In genomic region chr8:90849462-90850050, GRCm38 (mm10) we compare ENCODE assay signal across 10 mouse cellular contexts. TPM values are rescaled to one million over a fixed set of nuclear protein-coding genes. Genes with fewer than 3 reads are reported as not detected.
DNase-seq lines count a peak whose midpoint lies in the region; ATAC-seq lines count a peak whose summit lies in the region.
"Had no signal": no experiment of that assay in that cellular context is flagged by ENCODE, and none has a peak within 500 bp of the region (broad histone marks: within the 10 kb centered on the region; RNA-seq: fewer than 3 reads in every experiment).

No protein-coding gene starts in this region.

- H3K4me2 ChIP-seq in neural tube, embryonic 11.5 days (ENCODE audit: low read depth), result 0 out of 2 replicates have a peak overlapping the region, but pooled peaks have one; percentile 5
- H3K4me2 ChIP-seq in hindbrain, embryonic 11.5 days (replicated peaks; ENCODE audit: low read depth, low read length), result no peak overlapping the region
- H3K4me2 ChIP-seq in midbrain, embryonic 11.5 days, result no peak overlapping the region
- no peak overlapping the region for H3K4me2 ChIP-seq in heart, embryonic 11.5 days

- no peaks in the 10 kb centered on the region for H3K9me3 ChIP-seq in neural tube, embryonic 11.5 days (ENCODE audit: control insufficient read depth, low read length)
- H3K9me3 ChIP-seq in hindbrain, embryonic 11.5 days (ENCODE audit: control insufficient read depth, low read length), result no peaks in the 10 kb centered on the region
- no peaks in the 10 kb centered on the region for H3K9me3 ChIP-seq in midbrain, embryonic 11.5 days (ENCODE audit: control insufficient read depth, low read length)
- no peaks in the 10 kb centered on the region for H3K9me3 ChIP-seq in heart, embryonic 11.5 days (replicated peaks; ENCODE audit: control insufficient read depth, low read length)

- no peak overlapping the region for H3K27ac ChIP-seq in neural tube, embryonic 11.5 days (ENCODE audit: low read depth, low read length)
- no peak overlapping the region for H3K27ac ChIP-seq in hindbrain, embryonic 11.5 days (ENCODE audit: low read depth, low read length)
- no peak overlapping the region for H3K27ac ChIP-seq in midbrain, embryonic 11.5 days (ENCODE audit: low read depth, low read length)
- no peak overlapping the region for H3K27ac ChIP-seq in heart, embryonic 11.5 days (ENCODE audit: low read depth, low read length)

- H3K27me3 ChIP-seq in neural tube, embryonic 11.5 days (ENCODE audit: control insufficient read depth, insufficient read depth, low read length), result no peaks in the 10 kb centered on the region
- no peaks in the 10 kb centered on the region for H3K27me3 ChIP-seq in hindbrain, embryonic 11.5 days (ENCODE audit: control insufficient read depth, insufficient read depth, low read length)
- no peaks in the 10 kb centered on the region for H3K27me3 ChIP-seq in midbrain, embryonic 11.5 days (ENCODE audit: control insufficient read depth, insufficient read depth, low read length)
- H3K27me3 ChIP-seq in heart, embryonic 11.5 days (ENCODE audit: control insufficient read depth, insufficient read depth, low read length), result no peaks in the 10 kb centered on the region

- peak overlapping the region; percentile 10; the same call in 1 of the 2 replicates for H3K9ac ChIP-seq in neural tube, embryonic 11.5 days (ENCODE audit: low read length)
- no peak overlapping the region for H3K9ac ChIP-seq in hindbrain, embryonic 11.5 days (ENCODE audit: low read depth, low read length)
- H3K9ac ChIP-seq in midbrain, embryonic 11.5 days (ENCODE audit: low read length), result peak overlapping the region; percentile 20; the same call in 1 of the 2 replicates
- H3K9ac ChIP-seq in heart, embryonic 11.5 days (ENCODE audit: low read depth, low read length), result no peak overlapping the region

- WGBS in neural tube, embryonic 11.5 days, result 56% methylated on average over 11 of the region's 11 CpGs
- 42% methylated on average over 11 of the region's 11 CpGs for WGBS in hindbrain, embryonic 11.5 days
- WGBS in midbrain, embryonic 11.5 days, result 46% methylated on average over 11 of the region's 11 CpGs
- WGBS in heart, embryonic 11.5 days (ENCODE audit: insufficient replicate concordance), result 57% methylated on average over 11 of the region's 11 CpGs

- DNase-seq in neural tube, embryonic 11.5 days (ENCODE audit: low spot score), result peak; percentile 37
- DNase-seq in neural tube, embryonic 10.5 days (ENCODE audit: extremely low spot score, low spot score), result no peak
- DNase-seq in hindbrain, embryonic 11.5 days (ENCODE audit: low spot score), result peak; percentile 59
- DNase-seq in midbrain, embryonic 11.5 days (ENCODE audit: low spot score, missing footprints), result no peak
- DNase-seq in urinary bladder, postnatal 10 days (ENCODE audit: low spot score), result no peak
- no peak for DNase-seq in spleen, postnatal 10 days (ENCODE audit: low spot score in 2 of 2)
- DNase-seq: kidney, adult 9 months; lung, adult 18-20 months had no signal

- peak; percentile 41; the same call in 1 of the 2 replicates for ATAC-seq in neural tube, embryonic 11.5 days (ENCODE audit: insufficient read depth, low FRiP score, low TSS enrichment)
- ATAC-seq in hindbrain, embryonic 11.5 days (ENCODE audit: low FRiP score), result peak; percentile 33; the same call in 1 of the 2 replicates
- no peak for ATAC-seq in midbrain, embryonic 11.5 days (ENCODE audit: low FRiP score)
- ATAC-seq in heart, embryonic 11.5 days (replicated peaks; ENCODE audit: insufficient number of reproducible peaks, low FRiP score, low TSS enrichment), result no peak
- ATAC-seq in inflammation-experienced regulatory T-cells, adult 6 months, result no peak

- H3K36me3 ChIP-seq in neural tube, embryonic 11.5 days (ENCODE audit: control insufficient read depth, insufficient read depth, low read length), result no peaks in the 10 kb centered on the region
- H3K36me3 ChIP-seq in hindbrain, embryonic 11.5 days (ENCODE audit: control insufficient read depth, insufficient read depth, low read length), result no peaks in the 10 kb centered on the region
- H3K36me3 ChIP-seq in midbrain, embryonic 11.5 days (ENCODE audit: control insufficient read depth, insufficient read depth, low read length), result no peaks in the 10 kb centered on the region
- no peaks in the 10 kb centered on the region for H3K36me3 ChIP-seq in heart, embryonic 11.5 days (ENCODE audit: control insufficient read depth, insufficient read depth, low read length)

- peaks cover 18% of the 10 kb centered on the region for H3K4me1 ChIP-seq in neural tube, embryonic 11.5 days (ENCODE audit: control insufficient read depth, insufficient read depth, low read length)
- H3K4me1 ChIP-seq in hindbrain, embryonic 11.5 days (replicated peaks; ENCODE audit: control insufficient read depth, insufficient read depth, low read length), result peaks cover 9% of the 10 kb centered on the region; the same call in 1 of the 2 replicates
- H3K4me1 ChIP-seq in midbrain, embryonic 11.5 days (ENCODE audit: control insufficient read depth, insufficient read depth, low read length), result peaks cover 12% of the 10 kb centered on the region
- 0 out of 2 replicates have a peak, but pooled peaks cover 2% of the 10 kb centered on the region for H3K4me1 ChIP-seq in heart, embryonic 11.5 days (ENCODE audit: control insufficient read depth, insufficient read depth, low read length)

- no peak overlapping the region for H3K4me3 ChIP-seq in neural tube, embryonic 11.5 days (ENCODE audit: low read depth, low read length)
- no peak overlapping the region for H3K4me3 ChIP-seq in hindbrain, embryonic 11.5 days (ENCODE audit: low read depth, low read length)
- H3K4me3 ChIP-seq in midbrain, embryonic 11.5 days (ENCODE audit: low read depth, low read length), result no peak overlapping the region
- no peak overlapping the region for H3K4me3 ChIP-seq in heart, embryonic 11.5 days (ENCODE audit: low read depth, low read length)

RNA-seq across cellular contexts. Expression of gene Chd9, which starts 21.4 kb away (rescaled TPM):
- polyA plus RNA-seq in neural tube, embryonic 11.5 days (2014; fragmentation: Nextera tagmentation; extraction: Ambion mirVana), result 54.4 and 62.9 TPM in 2 replicates
- polyA plus RNA-seq in hindbrain, embryonic 11.5 days (2014; fragmentation: Nextera tagmentation; extraction: Ambion mirVana), result 51.2 and 72.5 TPM in 2 replicates
- 35.8 and 38.1 TPM in 2 replicates for polyA plus RNA-seq in midbrain, embryonic 11.5 days (2014; fragmentation: Nextera tagmentation; extraction: Ambion mirVana)
- polyA plus RNA-seq in heart, embryonic 11.5 days (2014; fragmentation: Nextera tagmentation; extraction: Ambion mirVana), result 44.7 and 46.7 TPM in 2 replicates
- 100 to 1,000 TPM in 2 of 3 experiments, 10 to 100 TPM in 1; 77.2 to 213 (median 144) TPM for polyA plus RNA-seq in inflammation-experienced regulatory T-cells, adult 6 months (2017; shearing (Covaris generic))

RNA-seq across cellular contexts. Expression of gene Gm19935, which starts 32.4 kb away (rescaled TPM):
- not detected in 2 replicates for polyA plus RNA-seq in neural tube, embryonic 11.5 days (2014; fragmentation: Nextera tagmentation; extraction: Ambion mirVana)
- 0.25 and 0.59 TPM in 2 replicates for polyA plus RNA-seq in hindbrain, embryonic 11.5 days (2014; fragmentation: Nextera tagmentation; extraction: Ambion mirVana)
- not detected in 2 replicates for polyA plus RNA-seq in midbrain, embryonic 11.5 days (2014; fragmentation: Nextera tagmentation; extraction: Ambion mirVana)
- not detected in 2 replicates for polyA plus RNA-seq in heart, embryonic 11.5 days (2014; fragmentation: Nextera tagmentation; extraction: Ambion mirVana)
- not detected for polyA plus RNA-seq in inflammation-experienced regulatory T-cells, adult 6 months (2017; shearing (Covaris generic))

Comparison
In these comparisons a context has a peak if more than half of its experiments do, and no peak if none do; other contexts are left out.
1. DNase-seq: peak in neural tube, embryonic 11.5 days (single experiment) and hindbrain, embryonic 11.5 days (single experiment); none in neural tube, embryonic 10.5 days (single experiment), midbrain, embryonic 11.5 days (single experiment), urinary bladder, postnatal 10 days (single experiment) and spleen, postnatal 10 days (0 of 2).
2. ATAC-seq: peak in neural tube, embryonic 11.5 days (single experiment) and hindbrain, embryonic 11.5 days (single experiment); none in midbrain, embryonic 11.5 days (single experiment), heart, embryonic 11.5 days (single experiment) and inflammation-experienced regulatory T-cells, adult 6 months (single experiment).
3. H3K9ac ChIP-seq: peak in neural tube, embryonic 11.5 days (single experiment) and midbrain, embryonic 11.5 days (single experiment); none in hindbrain, embryonic 11.5 days (single experiment) and heart, embryonic 11.5 days (single experiment).